Mouse (Mus musculus): ENCODE measurements around the gene Grin2d. TPM values are rescaled to one million over a fixed set of nuclear protein-coding genes. Genes with fewer than 3 reads are reported as not detected.

Gene Grin2d
- polyA plus RNA-seq, 1 experiment from 2014 or later = 0.13 TPM

DNA sequence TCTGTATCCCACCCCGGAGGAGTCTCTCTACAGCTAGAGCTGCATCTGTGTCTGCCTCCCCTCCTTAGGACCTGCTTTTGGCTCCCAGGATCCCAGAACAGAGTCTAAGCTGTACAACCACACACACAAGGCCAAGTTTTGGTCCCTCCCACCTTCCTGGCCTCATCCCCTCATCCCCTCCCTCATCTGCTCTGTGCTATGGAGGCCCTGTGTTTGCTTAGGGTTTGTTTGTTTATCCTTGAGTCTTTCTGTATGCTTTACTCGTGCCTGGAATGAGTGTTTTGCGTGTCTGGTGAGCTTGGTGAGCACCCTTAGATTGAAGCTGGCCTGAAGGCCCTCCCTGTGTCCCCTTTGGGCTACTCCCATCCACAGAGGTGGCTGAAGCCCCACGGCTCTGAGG lies 19.2 kb downstream of the Grin2d start:
- DNase-seq (ENCODE audit: low spot score) (no peak), ATAC-seq (replicated peaks; ENCODE audit: insufficient number of reproducible peaks, low FRiP score, low TSS enrichment, low read depth) (no peak)
- no peak overlapping the region for H3K9ac ChIP-seq (replicated peaks; ENCODE audit: low read length)
- H3K4me2 ChIP-seq (ENCODE audit: low read depth, low read length) = no peak overlapping the region
- H3K36me3 ChIP-seq (replicated peaks; ENCODE audit: control insufficient read depth, insufficient read depth, low read depth, low read length) = no peaks in the 10 kb centered on the region
- H3K9me3 ChIP-seq (replicated peaks; ENCODE audit: control insufficient read depth, low read length) = no peaks in the 10 kb centered on the region
- H3K4me3 ChIP-seq (ENCODE audit: low read depth, low read length) = no peak overlapping the region
- H3K27ac ChIP-seq (replicated peaks; ENCODE audit: low read depth, low read length) = no peak overlapping the region
- 67% methylated on average over 4 of the region's 4 CpGs for WGBS
- H3K4me1 ChIP-seq (ENCODE audit: control insufficient read depth, insufficient read depth, low read length) = no peaks in the 10 kb centered on the region
- H3K27me3 ChIP-seq (ENCODE audit: control insufficient read depth, insufficient read depth, low read length) = peaks cover 11% of the 10 kb centered on the region

- Histone ChIP-seq H3K4me3 (ENCODE audit: low read depth, low read length) (peak overlapping the region; percentile 32), H3K27me3 (ENCODE audit: control insufficient read depth, insufficient read depth, low read length) (peaks cover 11% of the 10 kb centered on the region), H3K9ac (replicated peaks; ENCODE audit: low read length) (peak overlapping the region; percentile 39), H3K9me3 (replicated peaks; ENCODE audit: control insufficient read depth, low read length) (no peaks in the 10 kb centered on the region), H3K4me2 (ENCODE audit: low read depth, low read length) (peak overlapping the region; percentile 61), H3K4me1 (ENCODE audit: control insufficient read depth, insufficient read depth, low read length) (no peaks in the 10 kb centered on the region), H3K27ac (replicated peaks; ENCODE audit: low read depth, low read length) (no peak overlapping the region), H3K36me3 (replicated peaks; ENCODE audit: control insufficient read depth, insufficient read depth, low read depth, low read length) (no peaks in the 10 kb centered on the region)
- WGBS = 3% methylated on average over 30 of the region's 30 CpGs
- ATAC-seq (replicated peaks; ENCODE audit: insufficient number of reproducible peaks, low FRiP score, low TSS enrichment, low read depth) (no peak), DNase-seq (ENCODE audit: low spot score) (peak; percentile 45)
Observed at GRCm38 (mm10) chr7:45856950-45857901, 21.0 kb downstream of the Grin2d start.

- 79% methylated on average over 12 of the region's 12 CpGs for WGBS
Observed at GRCm38 (mm10) chr7:45853089-45853488, 25.1 kb downstream of the Grin2d start.

GRCm38 (mm10) chr7:45850661-45851060 lies 27.5 kb downstream of the Grin2d start:
- H3K27me3 ChIP-seq (ENCODE audit: control insufficient read depth, insufficient read depth, low read length) = no peaks in the 10 kb centered on the region
- no peaks in the 10 kb centered on the region for H3K9me3 ChIP-seq (replicated peaks; ENCODE audit: control insufficient read depth, low read length)
- DNase-seq (ENCODE audit: low spot score) = no peak

More at GRCm38 (mm10) chr7:45853089-45853488, 25.1 kb downstream of the Grin2d start:
- Histone ChIP-seq H3K4me3 (ENCODE audit: low read depth, low read length) (no peak overlapping the region), H3K9ac (replicated peaks; ENCODE audit: low read length) (no peak overlapping the region), H3K36me3 (replicated peaks; ENCODE audit: control insufficient read depth, insufficient read depth, low read depth, low read length) (no peaks in the 10 kb centered on the region), H3K9me3 (replicated peaks; ENCODE audit: control insufficient read depth, low read length) (no peaks in the 10 kb centered on the region), H3K4me2 (ENCODE audit: low read depth, low read length) (no peak overlapping the region), H3K4me1 (ENCODE audit: control insufficient read depth, insufficient read depth, low read length) (no peaks in the 10 kb centered on the region), H3K27me3 (ENCODE audit: control insufficient read depth, insufficient read depth, low read length) (peaks cover 11% of the 10 kb centered on the region), H3K27ac (replicated peaks; ENCODE audit: low read depth, low read length) (no peak overlapping the region)
- DNase-seq (ENCODE audit: low spot score) = no peak
- ATAC-seq (replicated peaks; ENCODE audit: insufficient number of reproducible peaks, low FRiP score, low TSS enrichment, low read depth) = no peak

DNA sequence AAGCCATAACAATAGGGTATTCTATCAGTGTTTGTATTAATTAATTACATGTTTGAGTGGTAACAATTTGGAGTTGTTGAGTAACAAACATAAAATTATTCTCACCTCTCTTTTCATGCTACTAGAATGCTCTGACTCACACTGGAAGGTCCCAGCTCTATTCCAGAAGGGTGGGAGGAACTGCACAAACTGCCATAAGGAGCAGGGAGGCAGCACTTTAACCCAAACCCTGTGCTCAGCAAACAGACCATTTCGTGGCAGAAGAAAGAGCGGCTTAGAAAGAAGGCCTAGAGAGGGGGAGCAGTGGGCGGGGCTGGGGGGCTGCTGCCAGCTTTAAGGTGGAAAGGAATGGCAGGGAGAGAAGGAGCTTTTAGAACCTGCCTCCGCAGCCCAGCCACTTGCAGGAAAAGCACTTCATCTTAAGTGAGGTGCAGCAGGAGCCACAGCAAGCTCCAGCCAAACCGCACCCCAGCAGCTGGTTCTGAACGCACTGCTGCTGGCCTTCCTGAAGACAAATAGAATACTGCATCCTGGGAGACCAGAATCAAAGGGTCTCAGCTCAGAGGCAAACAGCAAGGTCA lies 29.6 kb downstream of the Grin2d start:
- 9% methylated on average over 6 of the region's 6 CpGs for WGBS
- H3K4me2 ChIP-seq (ENCODE audit: low read depth, low read length) = no peak overlapping the region
- DNase-seq (ENCODE audit: low spot score) = no peak
- H3K27me3 ChIP-seq (ENCODE audit: control insufficient read depth, insufficient read depth, low read length) = no peaks in the 10 kb centered on the region
- ATAC-seq (replicated peaks; ENCODE audit: insufficient number of reproducible peaks, low FRiP score, low TSS enrichment, low read depth) = no peak
- no peaks in the 10 kb centered on the region for H3K36me3 ChIP-seq (replicated peaks; ENCODE audit: control insufficient read depth, insufficient read depth, low read depth, low read length)
- no peaks in the 10 kb centered on the region for H3K9me3 ChIP-seq (replicated peaks; ENCODE audit: control insufficient read depth, low read length)
- no peak overlapping the region for H3K4me3 ChIP-seq (ENCODE audit: low read depth, low read length)
- no peak overlapping the region for H3K27ac ChIP-seq (replicated peaks; ENCODE audit: low read depth, low read length)
- 0 out of 2 replicates have a peak overlapping the region, but pooled peaks have one; percentile 18 for H3K9ac ChIP-seq (replicated peaks; ENCODE audit: low read length)
- no peaks in the 10 kb centered on the region for H3K4me1 ChIP-seq (ENCODE audit: control insufficient read depth, insufficient read depth, low read length)

More at GRCm38 (mm10) chr7:45850661-45851060, 27.5 kb downstream of the Grin2d start:
- WGBS = 74% methylated on average over 3 of the region's 3 CpGs
- H3K36me3 ChIP-seq (replicated peaks; ENCODE audit: control insufficient read depth, insufficient read depth, low read depth, low read length) = no peaks in the 10 kb centered on the region
- H3K27ac ChIP-seq (replicated peaks; ENCODE audit: low read depth, low read length) = no peak overlapping the region
- H3K9ac ChIP-seq (replicated peaks; ENCODE audit: low read length) = no peak overlapping the region
- ATAC-seq (replicated peaks; ENCODE audit: insufficient number of reproducible peaks, low FRiP score, low TSS enrichment, low read depth) = no peak
- H3K4me1 ChIP-seq (ENCODE audit: control insufficient read depth, insufficient read depth, low read length) = no peaks in the 10 kb centered on the region
- no peak overlapping the region for H3K4me2 ChIP-seq (ENCODE audit: low read depth, low read length)
- H3K4me3 ChIP-seq (ENCODE audit: low read depth, low read length) = no peak overlapping the region

- no peaks in the 10 kb centered on the region for H3K36me3 ChIP-seq (replicated peaks; ENCODE audit: control insufficient read depth, insufficient read depth, low read depth, low read length)
- no peak overlapping the region for H3K4me3 ChIP-seq (ENCODE audit: low read depth, low read length)
- 87% methylated on average over 10 of the region's 10 CpGs for WGBS
- no peaks in the 10 kb centered on the region for H3K4me1 ChIP-seq (ENCODE audit: control insufficient read depth, insufficient read depth, low read length)
- no peak overlapping the region for H3K27ac ChIP-seq (replicated peaks; ENCODE audit: low read depth, low read length)
- H3K9me3 ChIP-seq (replicated peaks; ENCODE audit: control insufficient read depth, low read length) = no peaks in the 10 kb centered on the region
- DNase-seq (ENCODE audit: low spot score) (no peak), ATAC-seq (replicated peaks; ENCODE audit: insufficient number of reproducible peaks, low FRiP score, low TSS enrichment, low read depth) (no peak)
- no peak overlapping the region for H3K4me2 ChIP-seq (ENCODE audit: low read depth, low read length)
- no peaks in the 10 kb centered on the region for H3K27me3 ChIP-seq (ENCODE audit: control insufficient read depth, insufficient read depth, low read length)
- no peak overlapping the region for H3K9ac ChIP-seq (replicated peaks; ENCODE audit: low read length)
Observed at GRCm38 (mm10) chr7:45842950-45843744, 35.0 kb downstream of the Grin2d start.

GRCm38 (mm10) chr7:45833924-45834323 lies 44.3 kb downstream of the Grin2d start:
- H3K27me3 ChIP-seq (ENCODE audit: control insufficient read depth, insufficient read depth, low read length) = peaks cover 41% of the 10 kb centered on the region
- H3K4me2 ChIP-seq (ENCODE audit: low read depth, low read length) = peak overlapping the region; percentile 50
- ATAC-seq (replicated peaks; ENCODE audit: insufficient number of reproducible peaks, low FRiP score, low TSS enrichment, low read depth) (0 out of 2 replicates have a peak, but pooled peaks have one; percentile 6), DNase-seq (ENCODE audit: low spot score) (no peak)
- H3K27ac ChIP-seq (replicated peaks; ENCODE audit: low read depth, low read length) = no peak overlapping the region
- peaks cover 5% of the 10 kb centered on the region; the same call in 1 of the 2 replicates for H3K4me1 ChIP-seq (ENCODE audit: control insufficient read depth, insufficient read depth, low read length)
- 2% methylated on average over 22 of the region's 31 CpGs for WGBS
- no peaks in the 10 kb centered on the region for H3K9me3 ChIP-seq (replicated peaks; ENCODE audit: control insufficient read depth, low read length)
- no peak overlapping the region; the same call in 1 of the 2 replicates for H3K9ac ChIP-seq (replicated peaks; ENCODE audit: low read length)
- peak overlapping the region; percentile 33 for H3K4me3 ChIP-seq (ENCODE audit: low read depth, low read length)
- no peaks in the 10 kb centered on the region for H3K36me3 ChIP-seq (replicated peaks; ENCODE audit: control insufficient read depth, insufficient read depth, low read depth, low read length)
